Mouse (Mus musculus) R1 (cell line): ENCODE data around the gene Psmc3ip.

ENCODE experiments used
- DNase-seq: peaks from one replicate; pipeline ENCODE4 v3.0.0-alpha.2; 2018; ENCODE audit warnings: low read depth, low spot score

Psmc3ip gene

GRCm38 (mm10) chr11:101052751-101053473 lies 42.3 kb downstream of the Psmc3ip start:
- DNase-seq, result no peak

DNA sequence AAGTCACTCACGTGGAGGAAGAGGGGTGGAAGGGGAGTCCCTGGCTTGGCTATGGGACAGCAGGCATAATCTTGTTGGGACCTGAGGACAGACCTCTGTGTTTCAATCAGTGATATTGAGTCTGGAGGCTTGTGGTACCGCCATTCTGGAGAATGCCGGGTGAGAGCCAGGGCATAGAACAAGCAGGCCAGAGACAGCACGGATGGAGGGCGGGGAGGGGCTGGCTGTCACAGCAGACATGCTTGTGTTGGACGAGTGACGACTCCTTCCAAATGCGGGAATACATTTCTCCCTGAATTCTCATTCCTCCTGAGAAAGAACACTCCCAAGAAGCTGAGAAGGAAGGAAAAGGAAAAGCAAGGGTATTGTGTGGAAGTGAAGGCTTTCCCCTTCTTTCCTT lies 43.6 kb downstream of the Psmc3ip start:
- DNase-seq, result no peak

DNA sequence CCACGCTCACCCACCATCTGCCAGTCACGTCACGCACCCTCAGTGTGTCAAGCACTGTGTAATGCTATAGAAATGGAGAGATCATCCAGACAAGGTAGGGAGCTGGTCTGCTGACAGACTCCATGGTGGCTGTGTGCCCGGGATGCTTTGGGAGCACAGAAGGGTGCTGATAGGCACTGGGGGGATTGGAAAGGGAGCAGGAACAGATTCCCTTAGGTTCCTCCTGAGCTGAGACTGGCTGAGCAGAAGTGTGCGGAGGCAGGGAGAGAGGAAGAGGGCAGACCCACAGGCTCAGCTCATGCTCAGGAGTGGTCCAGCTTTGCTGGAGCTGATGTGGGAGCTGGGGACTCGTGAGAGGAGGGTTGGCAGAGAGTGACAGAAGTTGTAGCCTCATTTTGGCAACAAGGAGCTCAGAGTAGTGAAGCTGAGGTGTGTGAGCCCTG lies 44.2 kb downstream of the Psmc3ip start:
- no peak for DNase-seq

DNA sequence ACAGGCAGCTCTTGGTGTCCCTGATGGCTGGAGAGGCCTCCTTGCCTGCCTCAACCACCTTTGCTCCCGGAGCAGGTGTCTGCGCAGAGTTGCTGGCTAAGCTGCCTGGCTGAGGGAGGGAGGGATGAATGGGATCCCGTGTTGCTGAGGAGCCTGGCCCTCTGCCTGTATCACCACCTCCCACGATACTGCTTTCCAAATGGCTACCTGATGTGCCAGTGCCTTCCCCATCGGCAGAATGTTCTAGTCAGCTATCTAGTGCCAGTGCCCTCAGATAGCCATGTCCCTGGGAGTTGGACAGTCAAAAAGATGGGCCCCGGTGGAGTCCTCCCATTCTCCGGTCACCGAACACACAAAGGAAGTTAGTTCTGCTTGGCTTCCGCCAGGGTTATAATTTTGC lies 44.9 kb downstream of the Psmc3ip start:
- no peak for DNase-seq

- DNase-seq, result no peak
Measured at GRCm38 (mm10) chr11:101047502-101047901, 47.7 kb downstream of the Psmc3ip start.

GRCm38 (mm10) chr11:101046440-101046839 lies 48.8 kb downstream of the Psmc3ip start:
- no peak for DNase-seq

- no peak for DNase-seq
Measured at GRCm38 (mm10) chr11:101045826-101046225, 49.4 kb downstream of the Psmc3ip start.
